Mouse (Mus musculus) ES-Bruce4 (cell line): ENCODE data around the gene Sdsl.

Experiments used
- CTCF ChIP-seq: IDR thresholded peaks from one replicate; pipeline ENCODE4 v1.8.1; 2011; ENCODE audit warnings: low read depth, low read length
- EP300 ChIP-seq: IDR thresholded peaks from 2 replicates; pipeline ENCODE4 v1.6.1; 2011; ENCODE audit warnings: low read depth, low read length; ENCODE audit not compliant: insufficient read depth

- no peak for TF ChIP-seq CTCF
- no peak for TF ChIP-seq EP300
These were observed 37.5 kb downstream of the Sdsl start for GRCm38 (mm10) chr5:120435006-120435681.
